Mouse (Mus musculus) small intestine, adult 2 months (tissue): Measurements from ENCODE around the gene Oas1f.
"Not testable (repeated sequence)": the region's sequence is repeated elsewhere in the genome, so short reads cannot be mapped to it uniquely, and the experiment has no call there.

Source experiments
- CTCF ChIP-seq: fragments of 200-500 bp; IDR thresholded peaks from 2 replicates; pipeline ENCODE4 v1.5.1; 2012; ENCODE audit warnings: low read depth, mild to moderate bottlenecking, control low read depth, inconsistent platforms, low read length, moderate library complexity, mixed read lengths; ENCODE audit not compliant: insufficient replicate concordance, insufficient read length; ENCODE audit errors: extremely low read depth
- POLR2A ChIP-seq: fragments of 200-500 bp; IDR thresholded peaks from 2 replicates; pipeline ENCODE4 v1.6.1; 2012; ENCODE audit warnings: low read depth, mild to moderate bottlenecking, control low read depth, inconsistent platforms, low read length, moderate library complexity

- not testable (repeated sequence) for TF ChIP-seq POLR2A, CTCF
These were observed 46.7 kb downstream of the Oas1f start for GRCm38 (mm10) chr5:120893866-120894265.
